Mouse (Mus musculus) cerebellum, postnatal 25 days (tissue): ENCODE results near the gene Onecut3.

Experiments
- DNase-seq, 2 experiments: peaks; one replicate each; pipeline ENCODE4 v3.0.0; 2021; ENCODE audit warnings: mixed read lengths in 2 of 2

Onecut3 gene

GRCm38 (mm10) chr10:80553997-80554396 is 59.4 kb downstream of the Onecut3 start:
- no peak for DNase-seq

DNA sequence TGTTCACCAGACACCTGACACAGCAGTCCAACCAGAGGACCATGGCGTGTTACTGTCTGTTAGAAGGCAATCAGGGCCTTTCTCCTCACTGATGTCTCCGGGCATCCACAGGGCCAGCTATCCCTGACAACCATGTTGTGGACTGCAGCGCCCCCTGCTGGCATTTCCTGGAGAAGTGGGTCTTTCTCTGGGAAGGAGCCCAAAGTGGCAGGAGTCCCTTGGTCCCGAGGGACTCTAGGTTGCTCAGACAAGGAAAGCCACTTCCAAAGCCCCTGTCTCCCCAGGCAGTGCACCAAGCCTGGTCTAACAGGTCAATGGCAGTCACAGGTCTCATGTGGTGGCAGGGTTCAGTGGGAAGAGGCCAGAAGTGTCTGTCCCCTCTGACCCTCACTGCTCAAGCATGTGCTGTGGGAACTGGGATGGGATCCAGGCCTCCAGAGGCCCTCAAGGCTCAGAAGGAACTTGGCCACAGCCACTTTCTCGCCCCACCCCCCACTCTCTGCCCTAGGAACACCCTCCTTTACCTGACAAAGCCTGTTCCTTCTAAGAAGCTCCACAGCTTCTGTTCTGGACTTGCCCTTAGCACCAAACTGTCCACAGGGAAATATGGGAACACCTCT is 62.8 kb downstream of the Onecut3 start:
- peak; percentile 85 to 91 for DNase-seq

GRCm38 (mm10) chr10:80559431-80559830 is 64.8 kb downstream of the Onecut3 start:
- no peak for DNase-seq

DNA sequence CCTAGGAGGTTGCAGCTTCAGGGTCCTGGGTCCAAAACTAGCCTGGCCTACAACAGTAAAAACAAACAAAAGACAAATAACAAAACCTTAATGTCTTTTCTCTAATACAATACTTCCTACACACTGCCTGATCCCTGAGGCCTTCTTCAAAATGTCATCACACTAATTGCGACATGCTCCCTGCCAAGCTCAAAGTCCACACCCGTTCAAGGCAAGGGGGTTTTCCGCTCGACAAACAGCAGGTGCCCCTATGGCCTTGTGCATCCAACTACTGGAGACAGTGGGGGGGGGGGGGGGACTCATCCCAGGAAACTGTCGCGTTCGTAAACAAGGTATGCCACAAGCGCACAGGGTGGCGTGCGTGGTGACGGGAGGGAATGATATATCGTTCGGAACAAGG is 66.0 kb downstream of the Onecut3 start:
- no peak for DNase-seq

DNA sequence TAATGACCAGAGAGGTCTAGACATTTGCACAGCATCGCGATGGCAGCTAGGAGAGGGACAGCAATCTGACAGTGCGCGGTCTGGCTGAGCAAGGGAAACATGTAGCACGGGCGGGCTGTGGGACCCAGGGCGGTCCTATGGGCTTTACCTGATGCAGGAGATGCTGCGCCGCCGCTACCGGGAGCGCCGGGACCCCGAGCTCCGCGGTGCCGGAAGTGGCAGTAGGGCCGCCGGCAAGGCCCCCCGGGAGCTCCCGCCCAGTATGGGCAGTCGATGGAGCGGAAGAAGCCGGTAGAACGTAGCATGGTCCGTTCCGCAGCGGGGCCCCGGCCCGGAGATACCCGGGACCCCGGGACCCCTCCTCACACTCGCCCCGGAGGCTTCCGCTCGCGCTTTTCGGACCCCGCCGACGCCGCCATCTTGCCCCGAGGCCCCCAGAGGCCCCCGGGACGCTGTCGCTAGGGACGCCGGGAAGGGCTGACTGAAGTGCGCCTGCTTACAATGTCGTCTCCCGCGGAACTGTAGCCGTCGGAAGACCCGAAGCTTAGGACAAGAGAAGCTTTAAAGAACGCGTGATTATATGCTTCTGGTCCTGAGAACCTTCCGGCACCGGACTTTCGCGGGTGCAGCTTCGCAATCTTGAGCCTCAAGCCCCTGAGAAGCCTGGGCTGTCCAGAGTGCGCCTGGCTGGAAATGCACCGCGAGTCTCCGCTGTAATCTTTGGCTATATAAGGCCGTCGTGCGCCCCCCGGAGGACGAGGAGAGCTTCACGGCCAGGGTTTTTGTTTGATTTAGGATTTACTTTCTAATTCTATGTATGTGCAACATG is 66.7 kb downstream of the Onecut3 start, which contains the start of gene Rexo1:
TSS of gene Rexo1 (minus strand) at position 445 of the 829 bp plus-strand sequence.
- peak; percentile 95 to 96 for DNase-seq

DNA sequence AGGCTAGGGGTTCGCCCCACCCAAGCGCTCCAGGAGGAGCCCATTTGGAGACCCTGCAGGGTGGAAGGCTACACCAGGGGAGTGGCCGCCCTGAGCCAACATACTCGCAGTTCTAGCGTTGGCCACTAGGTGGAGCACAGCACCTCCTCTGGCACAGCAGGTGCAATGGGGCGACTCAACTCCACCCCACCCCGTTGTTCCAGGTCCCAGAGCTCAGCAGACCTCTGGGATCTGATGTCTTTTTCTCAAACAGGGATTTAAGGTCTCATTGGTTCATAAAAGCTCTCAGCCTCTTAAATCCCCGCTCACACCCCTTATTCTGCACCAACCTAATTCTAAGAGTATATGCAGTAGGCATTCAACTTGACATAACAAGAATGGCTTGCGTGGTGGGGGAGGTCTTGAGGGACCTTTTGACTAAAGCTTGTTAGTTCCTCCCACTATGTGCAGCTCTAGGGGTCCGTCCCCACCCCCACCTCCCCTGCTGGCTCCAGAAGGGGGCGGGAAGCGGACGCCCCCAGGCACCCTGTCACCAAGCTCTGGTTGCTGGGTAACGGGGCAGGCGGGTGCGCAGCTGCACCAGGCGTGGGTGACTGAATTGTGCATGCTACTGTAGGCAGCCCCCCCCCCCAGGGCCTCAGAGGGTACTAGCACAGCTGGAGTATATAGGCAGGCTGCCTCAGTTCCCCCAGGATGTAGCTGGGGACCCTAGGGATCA is 71.9 kb downstream of the Onecut3 start:
- peak; percentile 92 to 96 for DNase-seq
